In the genomic region with DNA sequence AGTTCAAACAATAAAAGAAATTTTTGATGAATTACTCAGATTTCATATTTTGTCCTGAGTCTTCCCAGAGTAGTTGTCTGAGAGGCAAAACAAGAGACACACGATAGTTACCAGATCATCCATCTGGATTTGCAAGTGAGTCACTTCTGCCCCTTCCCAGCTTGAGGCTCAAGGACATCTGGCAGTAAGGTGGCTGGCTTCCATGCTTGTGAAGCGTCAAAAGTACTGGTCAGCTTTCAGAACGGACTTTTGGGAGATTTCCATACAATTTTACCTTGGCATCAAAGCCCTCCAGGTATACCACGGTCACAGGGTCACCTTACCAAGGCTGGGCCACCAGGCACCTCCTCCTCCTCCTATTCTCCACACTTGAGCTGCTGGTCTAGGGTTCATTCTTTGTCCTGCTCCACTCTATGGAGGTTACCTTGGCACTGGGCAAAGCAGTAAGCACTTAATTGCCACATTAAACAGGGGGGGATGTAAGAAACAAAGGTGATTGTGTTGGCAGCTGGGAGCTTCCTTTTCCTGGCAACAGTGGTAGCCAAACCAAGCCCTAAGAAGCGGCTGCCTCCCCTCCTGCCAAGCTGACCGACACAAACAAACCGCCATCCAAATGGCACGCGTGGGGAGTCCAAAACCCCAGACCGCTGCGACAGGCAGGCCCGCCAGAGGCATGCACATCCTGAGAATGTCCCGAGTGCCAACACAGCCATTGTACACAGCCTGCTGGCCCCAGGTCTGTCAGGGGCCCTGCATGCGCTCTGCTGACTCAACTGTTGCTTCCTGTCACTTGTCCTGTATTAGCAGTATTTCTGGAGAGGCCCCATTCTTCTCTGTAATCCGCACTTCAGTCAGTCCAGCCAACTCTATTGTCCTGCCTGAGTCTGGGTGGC, we compare ENCODE assay signal across 9 mouse cellular contexts. TPM values are rescaled to one million over a fixed set of nuclear protein-coding genes. Genes with fewer than 3 reads are reported as not detected.
DNase-seq lines count a peak whose midpoint lies in the region; ATAC-seq and TF ChIP-seq lines count a peak whose summit lies in the region.
"Had no signal": no experiment of that assay in that cellular context is flagged by ENCODE, and none has a peak within 500 bp of the region (broad histone marks: within the 10 kb centered on the region; RNA-seq: fewer than 3 reads in every experiment).

No protein-coding gene starts in this region.

- no peak for ATAC-seq in kidney, embryonic 16.5 days (ENCODE audit: low FRiP score, low TSS enrichment)
- peak; percentile 27 for ATAC-seq in neural tube, embryonic 12.5 days (ENCODE audit: low FRiP score, low read depth)
- no peak for ATAC-seq in liver, postnatal 0 days

- TF ChIP-seq CTCF in liver, postnatal 0 days (IDR thresholded peaks at IDR 0.05; ENCODE audit: low read depth), result no peak

- peaks cover 67% of the 10 kb centered on the region for H3K4me1 ChIP-seq in kidney, embryonic 16.5 days (ENCODE audit: insufficient read depth, low read length)
- H3K4me1 ChIP-seq in neural tube, embryonic 12.5 days, result peaks cover 62% of the 10 kb centered on the region
- H3K4me1 ChIP-seq in liver, postnatal 0 days (ENCODE audit: insufficient read depth), result peaks cover 6% of the 10 kb centered on the region

- peak overlapping the region; percentile 73 for H3K27ac ChIP-seq in kidney, embryonic 16.5 days (ENCODE audit: low read length)
- no peak overlapping the region for H3K27ac ChIP-seq in neural tube, embryonic 12.5 days
- H3K27ac ChIP-seq in liver, postnatal 0 days (ENCODE audit: low read depth), result no peak overlapping the region
- H3K27ac ChIP-seq: limb, embryonic 12.5 days had no signal

- peak; percentile 53 for DNase-seq in adrenal gland, adult 2 months
- DNase-seq in adrenal gland, postnatal 25 days, result no peak
- DNase-seq in Muller cell, postnatal 12 days (ENCODE audit: inconsistent ontology term), result peak; percentile 95
- DNase-seq in heart, adult 9 months (ENCODE audit: low spot score in 2 of 2), result peak; percentile 45 to 59
- no peak for DNase-seq in cerebellum, adult 9-11 months
- no peak for DNase-seq in liver, postnatal 0 days

- peak overlapping the region; percentile 89 for H3K4me2 ChIP-seq in kidney, embryonic 16.5 days (replicated peaks; ENCODE audit: low read depth, low read length)
- peak overlapping the region; percentile 33 for H3K4me2 ChIP-seq in neural tube, embryonic 12.5 days (replicated peaks)
- H3K4me2 ChIP-seq in liver, postnatal 0 days (ENCODE audit: low read depth, low read length), result no peak overlapping the region
- H3K4me2 ChIP-seq: limb, embryonic 12.5 days had no signal

- no peak for TF ChIP-seq EP300 in liver, postnatal 0 days (IDR thresholded peaks at IDR 0.05; ENCODE audit: low read depth)

- H3K4me3 ChIP-seq in kidney, embryonic 16.5 days (ENCODE audit: low read length), result peak overlapping the region; percentile 16
- H3K4me3 ChIP-seq in neural tube, embryonic 12.5 days, result no peak overlapping the region
- no peak overlapping the region for H3K4me3 ChIP-seq in liver, postnatal 0 days (ENCODE audit: low read depth, low read length)
- H3K4me3 ChIP-seq: limb, embryonic 12.5 days had no signal

- H3K9me3 ChIP-seq in kidney, embryonic 16.5 days (ENCODE audit: low read length), result no peaks in the 10 kb centered on the region
- H3K9me3 ChIP-seq in neural tube, embryonic 12.5 days, result no peaks in the 10 kb centered on the region
- H3K9me3 ChIP-seq in liver, postnatal 0 days (ENCODE audit: low read length), result no peaks in the 10 kb centered on the region
- H3K9me3 ChIP-seq: limb, embryonic 12.5 days had no signal

- peaks cover 19% of the 10 kb centered on the region for H3K36me3 ChIP-seq in kidney, embryonic 16.5 days (ENCODE audit: insufficient read depth, low read length)
- peaks cover 9% of the 10 kb centered on the region for H3K36me3 ChIP-seq in neural tube, embryonic 12.5 days
- no peaks in the 10 kb centered on the region for H3K36me3 ChIP-seq in liver, postnatal 0 days (replicated peaks; ENCODE audit: insufficient read depth, low read length)

- WGBS in kidney, embryonic 16.5 days, result 45% methylated on average over 15 of the region's 15 CpGs
- 24% methylated on average over 15 of the region's 15 CpGs for WGBS in neural tube, embryonic 12.5 days
- WGBS in liver, postnatal 0 days (ENCODE audit: insufficient replicate concordance), result 51% methylated on average over 15 of the region's 15 CpGs

- peak overlapping the region; percentile 2 for H3K9ac ChIP-seq in kidney, embryonic 16.5 days (replicated peaks; ENCODE audit: low read length)
- no peak overlapping the region for H3K9ac ChIP-seq in neural tube, embryonic 12.5 days
- no peak overlapping the region for H3K9ac ChIP-seq in liver, postnatal 0 days (replicated peaks)
- H3K9ac ChIP-seq: limb, embryonic 12.5 days had no signal

- H3K27me3 ChIP-seq in kidney, embryonic 16.5 days (ENCODE audit: insufficient read depth, low read length), result no peaks in the 10 kb centered on the region
- peaks cover 3% of the 10 kb centered on the region for H3K27me3 ChIP-seq in neural tube, embryonic 12.5 days (replicated peaks)
- H3K27me3 ChIP-seq in liver, postnatal 0 days (ENCODE audit: insufficient read depth, low read length), result peaks cover 5% of the 10 kb centered on the region

RNA-seq across cellular contexts. Expression of gene Jag1, which starts 6.9 kb away (rescaled TPM):
- total RNA-seq in adrenal gland, adult 2 months (2021), result 10 to 100 TPM in 1 of 2 experiments, 1 to 10 TPM in 1; 9.7 to 12.3 TPM
- 2.8 and 3.6 TPM in 2 replicates for polyA plus RNA-seq in adrenal gland, adult 2 months (2012; rRNA removed)
- 12.1 and 14.9 TPM in 2 replicates for total RNA-seq in adrenal gland, postnatal 25 days (2021)
- 37.9 and 49.2 TPM in 2 replicates for polyA plus RNA-seq in kidney, embryonic 16.5 days (2015; fragmentation: Nextera tagmentation; extraction: Ambion mirVana)
- polyA plus RNA-seq in neural tube, embryonic 12.5 days (2016; fragmentation: Nextera tagmentation; extraction: Ambion mirVana), result 29.0 and 31.6 TPM in 2 replicates
- 1.1 and 1.4 TPM in 2 replicates for polyA plus RNA-seq in liver, postnatal 0 days (2015; fragmentation: Nextera tagmentation; extraction: Ambion mirVana)

Comparison
In these comparisons a context has a peak if more than half of its experiments do, and no peak if none do; other contexts are left out.
1. DNase-seq: peak in adrenal gland, adult 2 months (single experiment), Muller cell, postnatal 12 days (single experiment) and heart, adult 9 months (2 of 2); none in adrenal gland, postnatal 25 days (single experiment), cerebellum, adult 9-11 months (single experiment) and liver, postnatal 0 days (single experiment).